Mouse (Mus musculus): Measurements from ENCODE around the gene Lekr1.

Gene Lekr1

DNA sequence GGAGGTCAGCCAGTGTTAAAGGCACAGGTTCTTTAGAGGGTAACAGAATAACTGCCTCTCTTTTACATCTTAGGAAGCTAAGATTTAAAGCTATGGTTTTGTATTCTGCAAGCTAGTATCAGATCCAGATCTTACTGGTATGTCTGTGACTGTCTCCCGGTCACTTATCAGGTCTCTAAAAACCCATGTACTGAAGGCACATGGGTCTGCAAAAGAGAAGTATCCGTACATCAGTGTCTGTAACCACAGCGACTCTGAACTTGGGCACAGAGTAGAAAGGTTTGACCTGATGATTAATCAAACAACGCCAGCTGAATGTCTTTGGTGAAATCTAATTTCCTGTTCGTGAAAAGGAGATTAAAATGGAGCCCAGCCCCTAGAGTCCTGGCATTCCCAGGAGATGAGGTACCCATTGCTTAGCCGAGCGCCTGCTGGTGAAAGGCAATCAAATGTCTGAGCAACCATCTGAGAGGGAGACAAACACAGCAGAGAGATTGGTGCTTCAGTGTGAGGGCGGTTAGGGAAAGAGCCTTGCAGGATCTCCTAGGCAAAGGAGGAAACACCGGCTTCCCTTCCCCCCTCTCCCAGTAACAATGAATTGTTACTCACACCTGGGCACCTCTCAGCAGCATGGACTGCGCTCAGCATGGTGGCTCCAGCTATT is 205.7 kb downstream of the Lekr1 start:
- DNase-seq (ENCODE audit: low read depth, low spot score), result peak; percentile 28

DNA sequence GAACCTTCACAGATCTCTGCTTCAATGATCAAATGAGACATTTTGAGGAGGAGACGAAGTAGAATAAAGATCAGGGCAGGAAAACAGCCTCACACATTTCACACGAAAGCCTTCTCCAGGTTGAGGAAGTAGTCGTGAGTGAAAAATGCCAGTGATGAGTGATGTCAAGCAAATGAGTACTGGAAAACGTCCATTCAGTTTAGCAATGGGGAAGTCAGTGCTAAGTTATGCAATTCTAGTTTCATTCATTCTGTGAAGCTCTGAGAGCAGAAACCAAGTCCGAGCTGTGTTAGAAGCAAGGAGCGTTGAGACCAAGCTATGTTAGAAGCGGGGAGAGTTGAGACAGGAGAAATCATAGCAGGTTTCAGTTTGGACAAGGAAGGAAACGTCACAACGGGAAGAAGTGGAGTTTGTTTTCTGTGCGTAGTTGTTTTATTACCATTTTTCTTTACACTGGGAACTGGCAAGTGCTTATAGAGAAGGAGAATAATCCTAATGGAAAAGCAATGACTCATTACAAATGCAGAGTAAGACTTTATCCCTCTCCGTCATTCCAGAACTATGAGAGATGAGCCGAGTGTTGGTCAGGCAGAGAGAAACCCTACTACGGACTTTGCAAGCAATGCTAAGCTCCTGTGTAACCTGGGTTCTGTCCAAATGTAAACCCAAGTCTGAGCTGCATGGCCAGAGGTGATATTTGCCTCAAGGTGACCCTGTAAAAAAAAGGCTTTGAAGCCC is 207.2 kb downstream of the Lekr1 start:
- DNase-seq (ENCODE audit: low read depth, low spot score), result no peak

Measured in R1 (cell line).